Mouse (Mus musculus): Measurements from ENCODE around the gene Tspoap1.
A peak's percentile ranks its signal among the peaks of the same experiment; 100 is the strongest.

Gene Tspoap1

DNA sequence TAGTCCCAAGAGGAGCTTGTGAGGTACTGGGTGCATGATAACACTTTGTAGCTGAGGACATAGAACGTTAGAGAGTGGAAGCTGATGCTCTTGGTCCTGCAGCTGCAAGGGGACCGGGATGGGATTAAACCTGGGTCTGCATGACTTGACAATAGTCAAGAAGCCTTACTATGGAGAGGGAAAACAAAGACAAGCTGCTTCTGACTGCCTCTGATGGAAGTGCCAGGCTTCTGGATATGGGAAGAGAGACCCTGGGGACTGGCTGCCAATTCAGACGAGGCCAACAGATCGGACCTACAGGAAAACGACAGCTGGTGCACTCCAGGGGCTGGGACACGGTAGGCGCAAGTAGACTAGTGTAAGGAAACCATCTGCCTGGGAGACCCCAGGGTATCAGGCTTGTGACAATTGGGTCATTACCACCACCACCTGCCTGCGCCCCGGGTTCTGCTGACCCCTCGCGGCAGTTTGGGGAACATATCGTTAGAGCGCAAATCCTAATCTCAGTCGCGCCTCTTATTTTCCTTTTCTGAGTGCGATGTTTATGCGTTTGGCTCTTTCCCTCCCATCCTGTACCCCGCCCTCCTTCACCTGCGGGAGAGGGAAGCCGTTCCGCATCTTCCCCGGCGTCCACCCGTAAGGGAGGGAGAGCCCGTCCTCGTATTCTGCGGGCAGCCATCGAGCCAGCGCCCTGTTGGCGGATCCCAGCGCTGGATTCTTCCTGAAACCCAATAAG lies 56.5 kb downstream of the Tspoap1 start:
- DNase-seq = peak; percentile 60

- DNase-seq = no peak
Measured at GRCm38 (mm10) chr11:87817443-87817773, 57.1 kb downstream of the Tspoap1 start.

DNA sequence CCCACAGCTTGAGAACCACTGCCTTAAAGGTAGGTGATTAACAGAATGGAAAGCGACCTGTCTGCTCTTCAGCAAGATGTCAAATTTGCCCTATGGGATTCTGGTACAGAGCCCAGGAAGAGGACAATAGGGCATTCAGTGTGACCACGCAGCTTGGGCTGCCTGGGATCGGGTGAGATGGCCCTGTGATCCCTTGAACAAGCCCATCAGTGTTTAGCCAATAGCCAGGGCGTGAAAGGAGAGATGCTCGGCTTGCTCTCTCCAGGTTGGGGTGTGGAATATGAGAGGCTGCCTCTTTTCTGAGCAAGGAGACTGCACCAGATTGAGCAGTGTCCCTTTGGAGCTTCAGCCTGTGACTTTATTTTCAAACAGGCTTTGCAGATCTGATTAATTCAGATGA lies 61.2 kb downstream of the Tspoap1 start:
- no peak for DNase-seq

DNA sequence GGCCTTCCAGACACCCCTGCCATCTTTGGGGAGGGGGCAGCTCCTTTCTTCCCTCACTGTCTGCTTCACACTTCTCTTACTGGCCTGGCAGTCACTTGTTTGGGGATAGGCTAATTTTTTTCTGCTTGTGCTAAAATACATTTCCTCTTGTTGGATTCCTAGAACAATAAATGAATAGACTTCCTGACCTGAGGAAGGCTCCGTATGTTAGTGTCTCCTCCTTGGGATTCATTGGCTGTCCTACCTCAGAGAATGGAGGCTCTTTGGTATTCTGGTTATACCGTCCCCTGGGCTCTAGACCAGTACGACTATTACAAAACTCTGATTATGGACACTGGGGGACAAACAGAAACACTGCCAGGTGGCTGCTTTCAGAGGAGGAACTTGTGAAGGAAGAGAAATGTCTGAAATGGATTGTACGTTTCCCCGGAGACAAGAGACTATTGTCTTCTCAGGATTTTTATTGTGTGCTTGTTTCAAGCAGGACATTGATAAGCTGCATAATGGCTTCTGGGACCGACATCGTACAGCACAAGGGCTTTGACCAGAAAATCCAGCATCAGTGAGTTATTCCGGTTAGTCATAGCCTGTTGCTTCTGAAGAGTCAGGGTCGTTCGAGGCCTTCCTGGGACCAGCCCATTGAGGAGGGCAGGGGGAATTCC lies 68.0 kb downstream of the Tspoap1 start, which contains the start of gene Lpo:
Gene Lpo (minus strand): TSS at position 51 of the 662 bp plus-strand sequence.
- no peak for DNase-seq
